15 mouse cellular contexts compared by ENCODE assay signal in genomic region chr4:126371497-126371896, GRCm38 (mm10). TPM values are rescaled to one million over a fixed set of nuclear protein-coding genes. Genes with fewer than 3 reads are reported as not detected.
A peak's percentile ranks its signal among the peaks of the same experiment; 100 is the strongest.
DNase-seq lines count a peak whose midpoint lies in the region; ATAC-seq and TF ChIP-seq lines count a peak whose summit lies in the region.
"Had no signal": no experiment of that assay in that cellular context is flagged by ENCODE, and none has a peak within 500 bp of the region (broad histone marks: within the 10 kb centered on the region; RNA-seq: fewer than 3 reads in every experiment).

No protein-coding gene starts in this region.

- ATAC-seq in activated CD4-positive, CD25-positive, alpha-beta regulatory T cell, adult 4 months = no peak
- ATAC-seq: liver, embryonic 12.5 days; midbrain, embryonic 13.5 days had no signal

- WGBS in lung, adult 2 months = 48% methylated on average over 9 of the region's 9 CpGs

- no peak for TF ChIP-seq CTCF in lung, adult 2 months (IDR thresholded peaks at IDR 0.05; ENCODE audit: insufficient read depth, low read length)
- TF ChIP-seq CTCF in layer of hippocampus, adult 2 months (conservative IDR thresholded peaks at IDR 0.05) = no peak

- H3K4me3 ChIP-seq in lung, adult 2 months (replicated peaks; ENCODE audit: extremely low read depth, low read depth, low read length) = no peak overlapping the region
- no peak overlapping the region for H3K4me3 ChIP-seq in layer of hippocampus, adult 2 months
- H3K4me3 ChIP-seq: liver, embryonic 12.5 days; midbrain, embryonic 13.5 days had no signal

- no peak for TF ChIP-seq POLR2A in lung, adult 2 months (IDR thresholded peaks at IDR 0.05; ENCODE audit: borderline replicate concordance, extremely low read depth, low read depth, low read length)

- no peak overlapping the region for H3K27ac ChIP-seq in layer of hippocampus, adult 2 months
- H3K27ac ChIP-seq: liver, embryonic 12.5 days; midbrain, embryonic 13.5 days had no signal

- peaks cover 2% of the 10 kb centered on the region for H3K4me1 ChIP-seq in lung, adult 2 months (ENCODE audit: control insufficient read depth, insufficient read depth, low read length)
- H3K4me1 ChIP-seq: liver, embryonic 12.5 days; midbrain, embryonic 13.5 days had no signal

- peak; percentile 43 to 61 for DNase-seq in adrenal gland, adult (ENCODE audit: inconsistent age in 2 of 2, low spot score in 1 of 2)
- DNase-seq in adrenal gland, adult 18-20 months (ENCODE audit: low spot score in 2 of 2) = no peak
- peak; percentile 20 to 26 for DNase-seq in right cerebral cortex, postnatal 10 days (ENCODE audit: low spot score in 2 of 2)
- no peak for DNase-seq in right cerebral cortex, adult 18-20 months
- peak; percentile 12 for DNase-seq in lung, adult 2 months
- DNase-seq in MN1 (ENCODE audit: low spot score) = no peak
- no peak for DNase-seq in layer of hippocampus, adult 2 months (ENCODE audit: low spot score in 2 of 2)
- DNase-seq: embryo, embryonic 11 days; kidney, adult 2 months; layer of hippocampus, adult 9-11 months; thymus, adult 18-20 months had no signal

RNA-seq across cellular contexts. Expression of gene Tekt2, which starts 46.0 kb away (rescaled TPM):
- 1 to 10 TPM; 2.8 to 4.5 TPM for total RNA-seq in adrenal gland, adult 18-20 months (2021)
- polyA plus RNA-seq in lung, adult 2 months (2012; rRNA removed) = 12.9 and 18.6 TPM in 2 replicates
- 1 to 10 TPM; 1.3 to 1.6 TPM for total RNA-seq in layer of hippocampus, adult 2 months (2021)
- under 1 TPM in 1 of 2 experiments, not detected in 1; 0.33 TPM for polyA plus RNA-seq in activated CD4-positive, CD25-positive, alpha-beta regulatory T cell, adult 4 months (2017; shearing (Covaris generic))
- total RNA-seq: hematopoietic stem cell, adult 5-6 weeks had no signal

RNA-seq across cellular contexts. Expression of gene Adprhl2, which starts 50.0 kb away (rescaled TPM):
- 10 to 100 TPM; 31.0 to 31.2 TPM for total RNA-seq in adrenal gland, adult 18-20 months (2021)
- polyA plus RNA-seq in lung, adult 2 months (2012; rRNA removed) = 42.2 and 49.0 TPM in 2 replicates
- total RNA-seq in layer of hippocampus, adult 2 months (2021) = 10 to 100 TPM; 32.2 to 33.0 TPM
- 10 to 100 TPM; 12.4 to 26.1 TPM for polyA plus RNA-seq in activated CD4-positive, CD25-positive, alpha-beta regulatory T cell, adult 4 months (2017; shearing (Covaris generic))

RNA-seq across cellular contexts. Expression of gene Ago3, which starts 57.9 kb away (rescaled TPM):
- total RNA-seq in adrenal gland, adult 18-20 months (2021) = 10 to 100 TPM; 19.6 to 20.3 TPM
- polyA plus RNA-seq in lung, adult 2 months (2012; rRNA removed) = 17.6 and 23.4 TPM in 2 replicates
- total RNA-seq in layer of hippocampus, adult 2 months (2021) = 10 to 100 TPM; 39.3 to 50.5 TPM
- 10 to 100 TPM; 14.9 to 21.0 TPM for polyA plus RNA-seq in activated CD4-positive, CD25-positive, alpha-beta regulatory T cell, adult 4 months (2017; shearing (Covaris generic))

Comparison
In these comparisons a context has a peak if more than half of its experiments do, and no peak if none do; other contexts are left out.
1. DNase-seq: peak in adrenal gland, adult (2 of 2), right cerebral cortex, postnatal 10 days (2 of 2) and lung, adult 2 months (single experiment); none in adrenal gland, adult 18-20 months (0 of 2), right cerebral cortex, adult 18-20 months (single experiment), MN1 (single experiment) and layer of hippocampus, adult 2 months (0 of 2).